ENCODE assay signal across 9 mouse cellular contexts in genomic region chr11:108923188-108923575, GRCm38 (mm10). TPM values are rescaled to one million over a fixed set of nuclear protein-coding genes. Genes with fewer than 3 reads are reported as not detected.
DNase-seq lines count a peak whose midpoint lies in the region; ATAC-seq and TF ChIP-seq lines count a peak whose summit lies in the region.
"Had no signal": no experiment of that assay in that cellular context is flagged by ENCODE, and none has a peak within 500 bp of the region (broad histone marks: within the 10 kb centered on the region; RNA-seq: fewer than 3 reads in every experiment).

No protein-coding gene starts in this region.

- no peaks in the 10 kb centered on the region for H3K27me3 ChIP-seq in kidney, postnatal 0 days (ENCODE audit: insufficient read depth, low read length)
- H3K27me3 ChIP-seq in forebrain, embryonic 10.5 days (ENCODE audit: poor library complexity, severe bottlenecking) = peaks cover 39% of the 10 kb centered on the region
- no peaks in the 10 kb centered on the region for H3K27me3 ChIP-seq in intestine, postnatal 0 days (replicated peaks; ENCODE audit: control insufficient read depth, insufficient read depth, low read length)
- H3K27me3 ChIP-seq in neural tube, embryonic 12.5 days (replicated peaks) = no peaks in the 10 kb centered on the region

- TF ChIP-seq CTCF in kidney, postnatal 0 days (IDR thresholded peaks at IDR 0.05; ENCODE audit: low read depth) = no peak
- no peak for TF ChIP-seq CTCF in intestine, postnatal 0 days (IDR thresholded peaks at IDR 0.05; ENCODE audit: low read depth)

- ATAC-seq in kidney, postnatal 0 days (replicated peaks; ENCODE audit: low FRiP score, low read depth) = no peak
- ATAC-seq in intestine, postnatal 0 days = no peak
- ATAC-seq in neural tube, embryonic 12.5 days (ENCODE audit: low FRiP score, low read depth) = no peak

- H3K36me3 ChIP-seq in kidney, postnatal 0 days (ENCODE audit: insufficient read depth, low read length) = no peaks in the 10 kb centered on the region
- H3K36me3 ChIP-seq in forebrain, embryonic 10.5 days (replicated peaks) = peaks cover 50% of the 10 kb centered on the region
- H3K36me3 ChIP-seq in intestine, postnatal 0 days (ENCODE audit: control insufficient read depth, insufficient read depth) = peaks cover 4% of the 10 kb centered on the region; the same call in 1 of the 2 replicates
- no peaks in the 10 kb centered on the region; the same call in 1 of the 2 replicates for H3K36me3 ChIP-seq in neural tube, embryonic 12.5 days

- no peak overlapping the region for H3K27ac ChIP-seq in kidney, postnatal 0 days
- H3K27ac ChIP-seq in forebrain, embryonic 10.5 days = peak overlapping the region; percentile 100
- no peak overlapping the region for H3K27ac ChIP-seq in intestine, postnatal 0 days (ENCODE audit: low read depth, low read length)
- H3K27ac ChIP-seq in neural tube, embryonic 12.5 days = no peak overlapping the region

- WGBS in kidney, postnatal 0 days = 4% methylated on average over 17 of the region's 17 CpGs
- 1% methylated on average over 17 of the region's 17 CpGs for WGBS in forebrain, embryonic 10.5 days
- 13% methylated on average over 17 of the region's 17 CpGs for WGBS in intestine, postnatal 0 days
- WGBS in neural tube, embryonic 12.5 days = under 1% methylated on average over 17 of the region's 17 CpGs

- DNase-seq in kidney, postnatal 0 days (ENCODE audit: low spot score) = no peak
- DNase-seq in kidney, adult 9 months = no peak
- DNase-seq in forebrain, embryonic 10.5 days (ENCODE audit: extremely low spot score, low spot score) = no peak
- DNase-seq in layer of hippocampus, postnatal 25 days (ENCODE audit: extremely low spot score in 1 of 2, low spot score in 1 of 2) = no peak
- DNase-seq in urinary bladder, adult 2 months (ENCODE audit: low spot score) = no peak
- no peak for DNase-seq in layer of hippocampus, adult 8-10 months (ENCODE audit: low spot score in 2 of 2)
- DNase-seq: cerebellum, adult 18-20 months had no signal

- H3K4me1 ChIP-seq in kidney, postnatal 0 days (replicated peaks; ENCODE audit: insufficient read depth, low read length) = peaks cover 17% of the 10 kb centered on the region; the same call in 1 of the 2 replicates
- peaks cover 89% of the 10 kb centered on the region for H3K4me1 ChIP-seq in forebrain, embryonic 10.5 days
- H3K4me1 ChIP-seq in intestine, postnatal 0 days (replicated peaks; ENCODE audit: control insufficient read depth, insufficient read depth, low read length) = peaks cover 8% of the 10 kb centered on the region
- peaks cover 66% of the 10 kb centered on the region for H3K4me1 ChIP-seq in neural tube, embryonic 12.5 days

- H3K9ac ChIP-seq in kidney, postnatal 0 days (ENCODE audit: low read depth, low read length) = peak overlapping the region; percentile 82; the same call in 1 of the 2 replicates
- H3K9ac ChIP-seq in intestine, postnatal 0 days (ENCODE audit: low read depth, low read length) = no peak overlapping the region
- peak overlapping the region; percentile 91 for H3K9ac ChIP-seq in neural tube, embryonic 12.5 days

- peak overlapping the region; percentile 83 for H3K4me2 ChIP-seq in kidney, postnatal 0 days (ENCODE audit: low read length)
- peak overlapping the region; percentile 91 for H3K4me2 ChIP-seq in intestine, postnatal 0 days (replicated peaks; ENCODE audit: low read depth)
- peak overlapping the region; percentile 93 for H3K4me2 ChIP-seq in neural tube, embryonic 12.5 days (replicated peaks)

- no peaks in the 10 kb centered on the region for H3K9me3 ChIP-seq in kidney, postnatal 0 days (replicated peaks; ENCODE audit: low read length)
- no peaks in the 10 kb centered on the region for H3K9me3 ChIP-seq in forebrain, embryonic 10.5 days
- no peaks in the 10 kb centered on the region for H3K9me3 ChIP-seq in intestine, postnatal 0 days (ENCODE audit: control insufficient read depth)
- H3K9me3 ChIP-seq in neural tube, embryonic 12.5 days = no peaks in the 10 kb centered on the region

- H3K4me3 ChIP-seq in kidney, postnatal 0 days (replicated peaks; ENCODE audit: low read depth, low read length) = peak overlapping the region; percentile 69
- peak overlapping the region; percentile 89 for H3K4me3 ChIP-seq in forebrain, embryonic 10.5 days
- peak overlapping the region; percentile 83 for H3K4me3 ChIP-seq in intestine, postnatal 0 days (ENCODE audit: low read depth, low read length)
- peak overlapping the region; percentile 94 for H3K4me3 ChIP-seq in neural tube, embryonic 12.5 days

RNA-seq across cellular contexts. Expression of gene Axin2, which starts 3.0 kb away (rescaled TPM):
- polyA plus RNA-seq in kidney, postnatal 0 days (2015; fragmentation: Nextera tagmentation; extraction: Ambion mirVana) = 5.3 and 5.8 TPM in 2 replicates
- polyA plus RNA-seq in forebrain, embryonic 10.5 days (2016; fragmentation: Nextera tagmentation; extraction: Ambion mirVana) = 12.8 and 14.3 TPM in 2 replicates
- polyA plus RNA-seq in intestine, postnatal 0 days (2015; fragmentation: Nextera tagmentation; extraction: Ambion mirVana) = 3.1 and 3.8 TPM in 2 replicates
- polyA plus RNA-seq in neural tube, embryonic 12.5 days (2016; fragmentation: Nextera tagmentation; extraction: Ambion mirVana) = 13.6 and 15.4 TPM in 2 replicates
- 10 to 100 TPM; 24.6 to 29.6 TPM for total RNA-seq in layer of hippocampus, postnatal 25 days (2021)
- polyA plus RNA-seq in urinary bladder, adult 2 months (2012; rRNA removed) = 11.3 and 12.4 TPM in 2 replicates
- 10 to 100 TPM; 29.6 to 35.6 (median 32.4) TPM for total RNA-seq in layer of hippocampus, adult 8-10 months (2022)
